Mouse (Mus musculus): ENCODE measurements around the gene Ccdc3.

Gene Ccdc3

DNA sequence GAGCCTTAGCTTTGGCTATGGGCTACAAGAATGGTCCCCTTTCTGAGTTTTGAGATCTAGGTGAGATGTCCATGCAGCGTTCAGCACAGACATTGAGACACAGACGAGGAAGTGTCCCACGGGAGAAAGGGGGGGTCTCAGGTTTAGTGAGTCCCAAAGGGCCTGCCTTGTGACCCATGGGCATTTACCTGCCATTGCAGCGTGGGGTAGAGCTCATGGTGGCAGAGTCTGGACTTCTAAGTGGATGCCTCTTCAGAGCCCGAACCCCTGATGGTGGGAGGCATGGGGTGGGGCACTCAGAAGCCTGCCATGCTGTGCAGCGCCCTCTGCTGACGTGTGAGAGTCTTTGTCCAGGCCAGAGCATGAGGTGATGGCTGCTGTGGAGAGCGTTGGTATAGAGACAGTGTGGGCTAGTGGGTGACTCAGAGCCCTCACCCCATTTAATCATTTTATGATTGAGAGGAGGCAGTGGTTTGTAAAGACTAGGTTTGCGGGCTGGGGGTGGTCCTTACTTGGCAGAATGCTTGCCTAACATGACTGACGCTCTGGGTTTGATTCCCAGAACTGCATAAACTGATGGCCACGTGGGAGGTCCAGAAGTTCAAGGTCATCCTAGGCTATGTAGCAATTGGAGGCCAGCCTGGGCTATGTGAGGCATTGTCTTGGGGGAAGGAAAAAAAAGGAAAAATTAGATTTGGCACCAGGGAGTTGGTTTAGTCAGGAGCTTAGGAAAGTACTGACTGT, 23.6 kb downstream of the Ccdc3 start:
- DNase-seq, result no peak

DNA sequence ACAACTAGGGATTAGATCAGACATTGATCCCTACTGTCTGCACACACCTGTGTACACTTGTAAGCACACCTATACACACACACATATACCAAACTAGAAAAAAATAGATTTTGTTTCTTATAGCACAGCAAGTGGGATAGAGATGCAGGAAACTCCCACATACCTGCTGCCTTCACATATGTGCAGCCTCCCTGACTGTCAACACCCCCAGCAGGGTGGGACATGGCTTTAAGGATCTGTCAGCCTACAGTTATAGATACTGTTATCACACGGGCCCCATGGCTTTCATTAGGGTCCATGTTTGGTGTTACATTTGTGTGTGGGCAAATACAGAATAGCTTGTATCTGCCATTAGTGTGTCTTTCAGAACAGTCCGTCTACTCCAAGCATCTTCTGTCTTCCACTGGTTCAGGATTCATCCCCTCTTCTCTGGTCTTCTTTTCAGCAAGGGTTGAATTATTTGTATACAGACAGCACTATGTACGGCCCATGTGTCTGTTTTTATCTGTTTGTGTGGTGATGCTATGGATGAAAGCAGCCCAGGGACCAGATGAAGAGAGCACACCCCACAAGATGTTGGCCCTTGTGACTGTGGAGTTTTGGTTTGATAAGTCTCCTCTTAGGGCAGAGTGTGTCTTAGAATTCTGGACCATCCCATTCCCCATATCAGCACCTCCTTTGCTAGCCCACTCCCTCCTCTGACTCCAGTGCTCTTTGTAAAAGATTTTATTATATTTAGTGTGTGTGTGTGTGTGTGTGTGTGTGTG, 24.5 kb downstream of the Ccdc3 start:
- DNase-seq, result no peak

GRCm38 (mm10) chr2:5162756-5163155, 25.2 kb downstream of the Ccdc3 start:
- no peak for DNase-seq

DNA sequence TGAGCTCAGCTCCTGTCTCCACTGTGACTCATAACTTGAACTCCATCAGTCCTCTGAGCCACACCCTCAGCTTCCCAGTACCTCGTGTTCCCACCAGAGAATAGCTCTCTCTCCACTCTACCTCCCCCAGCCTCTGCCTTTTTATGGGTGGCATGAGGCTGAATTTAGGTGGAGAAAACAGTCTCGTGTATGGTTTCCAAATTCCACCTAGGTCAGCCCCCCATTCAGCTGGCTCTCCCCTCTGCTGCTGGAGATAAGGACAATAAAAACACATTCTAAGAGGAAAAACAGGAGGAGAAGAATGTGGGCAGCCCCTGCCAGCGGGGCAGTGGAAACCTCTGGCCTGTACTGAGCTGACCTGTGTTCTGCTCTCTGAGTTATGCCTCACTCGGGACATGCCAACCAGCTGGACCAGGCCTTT, 28.4 kb downstream of the Ccdc3 start:
- DNase-seq, result no peak

DNA sequence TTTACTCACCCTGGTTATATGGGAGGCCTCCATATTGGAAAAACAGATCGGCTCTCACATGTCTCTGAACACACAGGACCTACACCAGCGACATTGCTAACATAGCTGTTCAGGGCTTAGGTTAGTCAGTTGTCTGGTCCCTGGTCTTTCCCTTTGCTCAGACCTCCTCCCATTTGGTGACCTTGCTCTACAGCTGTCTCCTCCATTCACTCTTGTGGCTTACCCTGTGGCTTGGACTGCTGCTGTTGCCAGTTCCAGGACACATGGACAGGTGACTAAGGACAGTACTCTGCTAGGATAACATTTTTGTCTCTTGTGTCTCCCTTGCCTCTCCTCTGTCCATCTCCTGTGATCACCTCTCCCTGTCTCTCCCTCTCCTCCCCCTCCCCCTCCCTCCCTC, 29.2 kb downstream of the Ccdc3 start:
- DNase-seq, result no peak

DNA sequence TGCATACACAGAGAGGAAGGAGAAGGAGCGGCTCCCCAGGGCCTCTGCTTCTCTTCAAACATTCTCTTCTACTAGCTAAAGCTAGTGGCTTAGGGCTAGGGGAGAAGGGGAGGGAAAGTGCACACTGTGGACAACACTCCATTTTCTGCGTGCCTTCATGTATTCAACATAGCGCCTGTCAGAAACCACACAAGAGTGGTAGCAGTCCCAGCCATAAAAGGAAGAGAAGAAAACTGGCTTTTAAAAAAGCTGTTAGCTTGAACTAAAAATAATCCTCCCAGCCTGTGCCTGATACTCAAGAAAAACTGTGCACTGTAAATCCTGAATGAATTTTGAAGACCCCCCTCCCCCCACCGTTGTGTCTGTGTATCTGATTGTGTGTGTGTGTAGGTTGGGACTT, 33.2 kb downstream of the Ccdc3 start:
- no peak for DNase-seq

GRCm38 (mm10) chr2:5171301-5172000, 33.9 kb downstream of the Ccdc3 start:
- no peak for DNase-seq

GRCm38 (mm10) chr2:5172773-5173172, 35.2 kb downstream of the Ccdc3 start:
- DNase-seq, result no peak

- DNase-seq, result no peak
Observed at GRCm38 (mm10) chr2:5174716-5175115, 37.1 kb downstream of the Ccdc3 start.

GRCm38 (mm10) chr2:5181462-5182443, 44.2 kb downstream of the Ccdc3 start:
- no peak for DNase-seq

- no peak for DNase-seq
Observed at GRCm38 (mm10) chr2:5184166-5184565, 46.6 kb downstream of the Ccdc3 start.

DNA sequence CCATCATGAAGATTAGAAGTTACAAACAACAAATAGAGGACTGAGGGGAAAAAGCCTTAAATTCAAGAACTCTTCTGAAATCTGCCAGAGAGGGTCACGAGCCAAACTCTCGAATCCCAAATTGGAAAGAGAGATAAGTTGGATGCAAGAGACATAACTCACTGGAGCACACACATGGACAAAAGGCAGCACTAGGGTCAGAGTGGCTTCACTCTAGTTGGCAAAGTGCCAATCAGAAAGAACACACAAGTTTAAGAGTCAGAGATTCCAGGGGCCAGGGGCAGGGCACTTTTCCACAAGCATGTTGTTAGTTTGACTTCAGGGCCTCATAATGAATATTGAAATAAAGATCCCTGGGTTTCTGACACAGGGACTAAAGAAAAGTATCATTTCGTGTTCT, 48.1 kb downstream of the Ccdc3 start:
- no peak for DNase-seq

DNA sequence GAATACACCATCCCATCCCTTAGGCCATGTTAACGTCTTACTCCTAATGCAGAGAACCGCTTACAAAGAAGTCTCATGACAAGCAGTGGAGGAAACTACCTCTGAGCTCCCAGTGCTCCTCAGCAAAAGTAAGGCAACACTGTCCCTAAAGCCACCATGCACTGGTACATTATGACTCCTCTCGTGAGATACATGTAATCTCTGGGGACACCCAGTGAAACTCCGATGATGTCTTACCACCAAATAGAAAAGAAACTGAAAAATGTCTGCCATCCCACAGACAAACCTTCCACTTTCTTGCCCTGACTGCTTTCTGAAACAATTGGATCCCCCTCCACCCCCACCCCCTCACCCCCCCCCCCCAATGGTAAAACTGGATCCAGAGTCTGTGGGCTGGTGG, 54.6 kb downstream of the Ccdc3 start:
- DNase-seq, result no peak

DNA sequence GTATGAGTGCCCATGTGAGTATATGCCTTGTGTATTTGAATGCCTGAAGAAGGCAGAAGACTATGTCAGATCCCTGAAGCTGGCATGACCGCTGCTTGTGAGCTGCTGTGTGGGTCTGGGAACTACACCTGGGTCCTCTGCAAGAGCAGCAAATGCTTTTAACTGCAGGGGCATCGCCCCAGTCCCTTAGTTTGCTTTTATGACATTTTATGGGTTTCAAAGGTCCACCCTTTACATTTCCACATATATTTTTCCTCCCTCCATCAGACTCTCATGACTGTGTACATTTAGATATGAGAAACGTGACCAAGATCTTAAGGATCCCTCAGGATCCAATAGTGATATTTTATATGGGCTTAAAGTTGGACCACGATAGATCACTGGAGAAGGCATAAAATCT, 55.5 kb downstream of the Ccdc3 start:
- no peak for DNase-seq

DNA sequence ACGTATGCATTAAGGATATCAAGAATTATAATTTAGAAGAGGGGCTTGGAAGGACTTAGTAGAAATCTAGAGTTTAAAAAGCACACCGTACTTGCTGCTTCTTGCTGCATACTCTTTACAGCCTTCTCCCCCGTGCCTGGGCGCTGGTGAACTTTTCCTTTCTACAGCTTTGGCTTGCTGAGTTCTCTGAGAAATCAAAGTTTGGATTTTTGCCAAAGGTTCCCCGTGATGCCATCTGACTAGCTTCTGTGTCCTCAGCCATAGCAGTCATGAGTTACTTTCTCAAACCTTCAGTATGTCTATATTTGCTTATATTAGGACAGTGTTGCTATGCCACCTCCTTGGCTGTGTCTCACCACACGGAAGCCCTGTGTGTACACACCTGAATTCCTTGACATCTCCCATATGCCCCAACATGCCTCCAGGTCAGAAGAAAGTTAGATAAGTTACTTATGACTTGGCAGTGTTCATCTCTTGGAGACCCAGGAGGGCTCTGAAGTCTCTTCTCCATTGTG, 57.2 kb downstream of the Ccdc3 start:
- no peak for DNase-seq

GRCm38 (mm10) chr2:5197486-5197885, 59.9 kb downstream of the Ccdc3 start:
- no peak for DNase-seq

- DNase-seq, result no peak
Observed at GRCm38 (mm10) chr2:5199289-5199688, 61.7 kb downstream of the Ccdc3 start.

DNA sequence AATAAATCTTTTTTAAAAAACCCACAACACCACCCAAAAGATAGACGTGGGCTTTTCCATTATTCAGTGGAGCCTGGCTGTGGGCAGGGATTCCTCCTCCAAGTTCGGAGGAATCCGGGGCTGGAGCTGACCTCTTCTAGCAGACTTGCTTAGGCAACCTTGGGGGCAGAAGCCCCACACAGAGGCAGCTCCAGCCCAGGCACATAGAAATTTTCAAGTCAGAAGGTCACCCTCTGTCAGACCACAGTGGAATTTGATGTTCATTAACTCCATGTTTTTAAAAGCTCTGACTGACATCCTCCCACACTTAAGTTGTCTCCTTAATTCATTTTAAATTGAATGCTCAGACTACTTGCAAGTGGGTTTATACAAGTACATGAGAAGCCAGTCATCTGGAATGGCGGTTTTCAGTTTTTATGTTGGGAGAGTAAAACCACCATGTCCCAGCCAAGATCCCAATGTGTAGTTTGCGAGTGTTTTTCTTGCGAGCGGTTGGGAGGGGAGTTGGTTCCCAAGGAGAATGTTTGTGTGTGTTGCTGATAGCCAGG, 63.3 kb downstream of the Ccdc3 start:
- DNase-seq, result no peak

- DNase-seq, result no peak
Observed at GRCm38 (mm10) chr2:5203146-5203545, 65.6 kb downstream of the Ccdc3 start.

GRCm38 (mm10) chr2:5204941-5205340, 67.4 kb downstream of the Ccdc3 start:
- no peak for DNase-seq

GRCm38 (mm10) chr2:5206651-5207050, 69.1 kb downstream of the Ccdc3 start:
- no peak for DNase-seq

GRCm38 (mm10) chr2:5214581-5214980, 77.0 kb downstream of the Ccdc3 start:
- DNase-seq, result no peak
